Mouse (Mus musculus) limb, embryonic 13.5 days (tissue): ENCODE data around the gene Lrrc1. TPM values are rescaled to one million over a fixed set of nuclear protein-coding genes. Genes with fewer than 3 reads are reported as not detected.

Experiments used
- ATAC-seq: fragments of 200-750 bp; cut with Nextera tagmentation; 2 replicates; pipeline ENCODE4 v1.8.0; 2017; ENCODE audit warnings: low read depth, moderate number of reproducible peaks, moderate TSS enrichment; ENCODE audit not compliant: low FRiP score
- H3K27ac ChIP-seq: fragments of 300-500 bp; sonication (generic); 2 replicates; pipeline ENCODE4 v1.5.1; 2015; ENCODE audit warnings: inconsistent platforms, mild to moderate bottlenecking, moderate library complexity
- H3K27me3 ChIP-seq: fragments of 300-500 bp; sonication (generic); 2 replicates; pipeline ENCODE4 v1.6.1; 2015; ENCODE audit warnings: mild to moderate bottlenecking, inconsistent platforms
- H3K36me3 ChIP-seq: fragments of 300-500 bp; sonication (generic); 2 replicates; pipeline ENCODE4 v1.6.1; 2015; ENCODE audit warnings: inconsistent platforms, mild to moderate bottlenecking, moderate library complexity
- H3K4me1 ChIP-seq: fragments of 300-500 bp; sonication (generic); 2 replicates; pipeline ENCODE4 v1.6.1; 2015; ENCODE audit warnings: inconsistent platforms
- H3K4me2 ChIP-seq: fragments of 300-500 bp; sonication (generic); replicated peaks from 2 replicates; pipeline ENCODE4 v1.6.1; 2015; ENCODE audit warnings: inconsistent platforms, mild to moderate bottlenecking, moderate library complexity
- H3K4me3 ChIP-seq: fragments of 300-500 bp; sonication (generic); 2 replicates; pipeline ENCODE4 v1.5.1; 2015; ENCODE audit warnings: moderate library complexity, mild to moderate bottlenecking, inconsistent platforms
- H3K9ac ChIP-seq: fragments of 300-500 bp; sonication (generic); 2 replicates; pipeline ENCODE4 v1.6.1; 2015; ENCODE audit warnings: mild to moderate bottlenecking, inconsistent platforms
- H3K9me3 ChIP-seq: fragments of 300-500 bp; sonication (generic); 2 replicates; pipeline ENCODE4 v1.6.1; 2016; ENCODE audit warnings: inconsistent platforms
- WGBS: fragments of 180-500 bp; shearing (Covaris S2); methylation state at CpG from one replicate; pipeline ENCODE4 v1.1.7; 2015; 5-methylcytosine and 5-hydroxymethylcytosine counted together
- polyA plus RNA-seq: library from polyadenylated mRNA; unstranded; fragments of >200 nt; fragmentation: Nextera tagmentation; extraction: Ambion mirVana; gene quantifications from 2 replicates; pipeline ENCODE4 v1.2.1, GENCODE M21; 2015

Lrrc1 gene
- polyA plus RNA-seq, 1 experiment from 2014 or later, result 12.2 TPM

GRCm38 (mm10) chr9:77428115-77428747 lies 116.4 kb downstream of the Lrrc1 start:
- Histone ChIP-seq H3K4me1 (peaks cover 47% of the 10 kb centered on the region), H3K27ac (peak overlapping the region; percentile 61), H3K9ac (no peak overlapping the region), H3K27me3 (no peaks in the 10 kb centered on the region), H3K36me3 (peaks cover 14% of the 10 kb centered on the region), H3K9me3 (no peaks in the 10 kb centered on the region), H3K4me2 (peak overlapping the region; percentile 60), H3K4me3 (0 out of 2 replicates have a peak overlapping the region, but pooled peaks have one; percentile 27)
- no peak for ATAC-seq
- 24% methylated on average over 14 of the region's 14 CpGs for WGBS

- 10% methylated on average over 23 of the region's 23 CpGs for WGBS
These were observed 117.2 kb downstream of the Lrrc1 start for GRCm38 (mm10) chr9:77427292-77428114.

GRCm38 (mm10) chr9:77426110-77426509 lies 118.6 kb downstream of the Lrrc1 start:
- peaks cover 6% of the 10 kb centered on the region for H3K36me3 ChIP-seq
- H3K4me1 ChIP-seq, result peaks cover 43% of the 10 kb centered on the region
- no peak overlapping the region for H3K4me3 ChIP-seq
- no peak for ATAC-seq
- no peak overlapping the region for H3K4me2 ChIP-seq
- no peaks in the 10 kb centered on the region for H3K9me3 ChIP-seq
- H3K27ac ChIP-seq, result no peak overlapping the region
- 67% methylated on average over 14 of the region's 14 CpGs for WGBS
- H3K9ac ChIP-seq, result no peak overlapping the region
- H3K27me3 ChIP-seq, result no peaks in the 10 kb centered on the region

More at GRCm38 (mm10) chr9:77427292-77428114, 117.2 kb downstream of the Lrrc1 start:
- Histone ChIP-seq H3K4me1 (peaks cover 43% of the 10 kb centered on the region), H3K36me3 (peaks cover 12% of the 10 kb centered on the region), H3K4me3 (peak overlapping the region; percentile 27), H3K27me3 (no peaks in the 10 kb centered on the region), H3K27ac (peak overlapping the region; percentile 61; the same call in 1 of the 2 replicates), H3K9ac (0 out of 2 replicates have a peak overlapping the region, but pooled peaks have one; percentile 25), H3K4me2 (peak overlapping the region; percentile 60), H3K9me3 (no peaks in the 10 kb centered on the region)
- peak; percentile 76 for ATAC-seq

GRCm38 (mm10) chr9:77425553-77425952 lies 119.1 kb downstream of the Lrrc1 start:
- no peak for ATAC-seq
- H3K27ac ChIP-seq, result no peak overlapping the region
- H3K4me3 ChIP-seq, result no peak overlapping the region
- peaks cover 3% of the 10 kb centered on the region; the same call in 1 of the 2 replicates for H3K36me3 ChIP-seq
- H3K4me2 ChIP-seq, result no peak overlapping the region
- H3K27me3 ChIP-seq, result no peaks in the 10 kb centered on the region
- peaks cover 43% of the 10 kb centered on the region for H3K4me1 ChIP-seq
- H3K9me3 ChIP-seq, result no peaks in the 10 kb centered on the region
- H3K9ac ChIP-seq, result no peak overlapping the region
- 89% methylated on average over 4 of the region's 4 CpGs for WGBS

GRCm38 (mm10) chr9:77420200-77420585 lies 124.5 kb downstream of the Lrrc1 start:
- H3K27ac ChIP-seq, result no peak overlapping the region
- no peaks in the 10 kb centered on the region for H3K27me3 ChIP-seq
- H3K4me3 ChIP-seq, result no peak overlapping the region
- no peak overlapping the region for H3K4me2 ChIP-seq
- ATAC-seq, result no peak
- H3K9me3 ChIP-seq, result no peaks in the 10 kb centered on the region
- WGBS, result 92% methylated on average over 4 of the region's 4 CpGs
- H3K9ac ChIP-seq, result no peak overlapping the region
- H3K36me3 ChIP-seq, result no peaks in the 10 kb centered on the region
- no peaks in the 10 kb centered on the region for H3K4me1 ChIP-seq

- Histone ChIP-seq H3K36me3 (no peaks in the 10 kb centered on the region), H3K27me3 (no peaks in the 10 kb centered on the region), H3K4me3 (no peak overlapping the region), H3K9ac (no peak overlapping the region), H3K27ac (no peak overlapping the region), H3K9me3 (no peaks in the 10 kb centered on the region), H3K4me1 (no peaks in the 10 kb centered on the region), H3K4me2 (no peak overlapping the region)
- WGBS, result 89% methylated on average over 9 of the region's 9 CpGs
- ATAC-seq, result no peak
These were observed 125.0 kb downstream of the Lrrc1 start for GRCm38 (mm10) chr9:77419501-77420199.

GRCm38 (mm10) chr9:77418800-77419199 lies 125.9 kb downstream of the Lrrc1 start:
- Histone ChIP-seq H3K9ac (no peak overlapping the region), H3K36me3 (no peaks in the 10 kb centered on the region), H3K4me1 (peaks cover 2% of the 10 kb centered on the region; the same call in 1 of the 2 replicates), H3K4me3 (no peak overlapping the region), H3K27me3 (no peaks in the 10 kb centered on the region), H3K9me3 (no peaks in the 10 kb centered on the region), H3K27ac (no peak overlapping the region), H3K4me2 (no peak overlapping the region)
- no peak for ATAC-seq
- 88% methylated on average over 2 of the region's 2 CpGs for WGBS

- WGBS, result 89% methylated on average over 4 of the region's 4 CpGs
- H3K4me3 ChIP-seq, result no peak overlapping the region
- H3K27ac ChIP-seq, result no peak overlapping the region
- H3K9ac ChIP-seq, result no peak overlapping the region
- ATAC-seq, result no peak
- H3K36me3 ChIP-seq, result no peaks in the 10 kb centered on the region
- H3K4me2 ChIP-seq, result no peak overlapping the region
- no peaks in the 10 kb centered on the region for H3K9me3 ChIP-seq
- H3K4me1 ChIP-seq, result peaks cover 15% of the 10 kb centered on the region; the same call in 1 of the 2 replicates
- no peaks in the 10 kb centered on the region for H3K27me3 ChIP-seq
These were observed 128.2 kb downstream of the Lrrc1 start for GRCm38 (mm10) chr9:77416486-77416885.

- Histone ChIP-seq H3K4me2 (no peak overlapping the region), H3K9ac (no peak overlapping the region), H3K9me3 (no peaks in the 10 kb centered on the region), H3K27ac (no peak overlapping the region), H3K27me3 (no peaks in the 10 kb centered on the region), H3K4me3 (no peak overlapping the region), H3K36me3 (no peaks in the 10 kb centered on the region), H3K4me1 (peaks cover 16% of the 10 kb centered on the region; the same call in 1 of the 2 replicates)
- WGBS, result 92% methylated on average over 7 of the region's 7 CpGs
- no peak for ATAC-seq
These were observed 128.7 kb downstream of the Lrrc1 start for GRCm38 (mm10) chr9:77416002-77416401.

GRCm38 (mm10) chr9:77411830-77412425 lies 132.7 kb downstream of the Lrrc1 start:
- Histone ChIP-seq H3K4me2 (no peak overlapping the region), H3K27ac (no peak overlapping the region), H3K4me1 (peaks cover 20% of the 10 kb centered on the region), H3K36me3 (no peaks in the 10 kb centered on the region), H3K4me3 (no peak overlapping the region), H3K27me3 (no peaks in the 10 kb centered on the region), H3K9me3 (no peaks in the 10 kb centered on the region), H3K9ac (no peak overlapping the region)
- ATAC-seq, result no peak
- WGBS, result 78% methylated on average over 3 of the region's 3 CpGs

- WGBS, result 41% methylated on average over 4 of the region's 4 CpGs
- ATAC-seq, result no peak
- no peak overlapping the region for H3K4me3 ChIP-seq
- no peak overlapping the region for H3K4me2 ChIP-seq
- H3K4me1 ChIP-seq, result peaks cover 20% of the 10 kb centered on the region
- H3K36me3 ChIP-seq, result no peaks in the 10 kb centered on the region
- no peaks in the 10 kb centered on the region for H3K27me3 ChIP-seq
- H3K27ac ChIP-seq, result no peak overlapping the region
- H3K9me3 ChIP-seq, result no peaks in the 10 kb centered on the region
- H3K9ac ChIP-seq, result no peak overlapping the region
These were observed 133.7 kb downstream of the Lrrc1 start for GRCm38 (mm10) chr9:77410968-77411367.
